In genomic region chr16:94369596-94370172, GRCm38 (mm10) we compare ENCODE assay signal across 8 mouse cellular contexts. TPM values are rescaled to one million over a fixed set of nuclear protein-coding genes. Genes with fewer than 3 reads are reported as not detected.
A peak's percentile ranks its signal among the peaks of the same experiment; 100 is the strongest.
DNase-seq lines count a peak whose midpoint lies in the region; ATAC-seq and TF ChIP-seq lines count a peak whose summit lies in the region.

No protein-coding gene starts in this region.

- peak; percentile 3; the same call in 1 of the 2 replicates for ATAC-seq in frontal cortex, adult (ENCODE audit: low TSS enrichment)
- ATAC-seq in embryonic facial prominence, embryonic 14.5 days (ENCODE audit: low read depth), result no peak
- no peak for ATAC-seq in neural tube, embryonic 15.5 days (ENCODE audit: low FRiP score)
- no peak for ATAC-seq in megakaryocyte progenitor cell, adult 5-6 weeks (replicated peaks; ENCODE audit: poor library complexity)

- no peak for DNase-seq in frontal cortex, adult 2 months (ENCODE audit: extremely low spot score in 1 of 2, low spot score in 1 of 2)
- DNase-seq in embryonic facial prominence, embryonic 14.5 days (ENCODE audit: low spot score), result no peak
- peak; percentile 18 for DNase-seq in large intestine, adult 2 months (ENCODE audit: low read depth, low spot score)
- no peak for DNase-seq in left cerebral cortex, adult 11 months (ENCODE audit: low spot score)

- no peaks in the 10 kb centered on the region for H3K9me3 ChIP-seq in embryonic facial prominence, embryonic 14.5 days (ENCODE audit: control insufficient read depth, low read length)
- no peaks in the 10 kb centered on the region for H3K9me3 ChIP-seq in neural tube, embryonic 15.5 days (replicated peaks)

- TF ChIP-seq CTCF in C2C12 (IDR thresholded peaks at IDR 0.05; ENCODE audit: control insufficient read depth, insufficient read depth, insufficient read length), result no peak

- H3K4me2 ChIP-seq in embryonic facial prominence, embryonic 14.5 days (ENCODE audit: low read depth, low read length), result peak overlapping the region; percentile 67
- peak overlapping the region; percentile 64 for H3K4me2 ChIP-seq in neural tube, embryonic 15.5 days

- H3K79me3 ChIP-seq in C2C12 (ENCODE audit: low read depth), result peaks cover 32% of the 10 kb centered on the region

- H3K27ac ChIP-seq in embryonic facial prominence, embryonic 14.5 days (replicated peaks; ENCODE audit: low read depth, low read length), result peak overlapping the region; percentile 98
- H3K27ac ChIP-seq in neural tube, embryonic 15.5 days (replicated peaks), result peak overlapping the region; percentile 100

- peak overlapping the region; percentile 95 for H3K9ac ChIP-seq in embryonic facial prominence, embryonic 14.5 days (ENCODE audit: low read depth, low read length)
- peak overlapping the region; percentile 88 for H3K9ac ChIP-seq in neural tube, embryonic 15.5 days (replicated peaks)

- peaks cover 23% of the 10 kb centered on the region for H3K4me1 ChIP-seq in embryonic facial prominence, embryonic 14.5 days (ENCODE audit: control insufficient read depth, insufficient read depth, low read length)
- H3K4me1 ChIP-seq in neural tube, embryonic 15.5 days, result peaks cover 34% of the 10 kb centered on the region

- WGBS in embryonic facial prominence, embryonic 14.5 days, result 10% methylated on average over 6 of the region's 6 CpGs
- 3% methylated on average over 6 of the region's 6 CpGs for WGBS in large intestine, adult 2 months
- WGBS in neural tube, embryonic 15.5 days, result 3% methylated on average over 6 of the region's 6 CpGs

- H3K36me3 ChIP-seq in C2C12 (ENCODE audit: control insufficient read depth, insufficient read depth), result no peaks in the 10 kb centered on the region
- H3K36me3 ChIP-seq in embryonic facial prominence, embryonic 14.5 days (ENCODE audit: control insufficient read depth, insufficient read depth, low read length), result peaks cover 9% of the 10 kb centered on the region; the same call in 1 of the 2 replicates
- 0 out of 2 replicates have a peak, but pooled peaks cover 3% of the 10 kb centered on the region for H3K36me3 ChIP-seq in neural tube, embryonic 15.5 days

- H3K79me2 ChIP-seq in C2C12 (ENCODE audit: control insufficient read depth, insufficient read depth), result peaks cover 40% of the 10 kb centered on the region

- peak overlapping the region; percentile 60 for H3ac ChIP-seq in C2C12 (ENCODE audit: control insufficient read depth, insufficient read length, low read depth)

- no peaks in the 10 kb centered on the region for H3K27me3 ChIP-seq in C2C12 (ENCODE audit: control insufficient read depth, insufficient read depth, insufficient read length)
- H3K27me3 ChIP-seq in embryonic facial prominence, embryonic 14.5 days (replicated peaks; ENCODE audit: control insufficient read depth, insufficient read depth, low read length), result no peaks in the 10 kb centered on the region
- H3K27me3 ChIP-seq in neural tube, embryonic 15.5 days (replicated peaks), result no peaks in the 10 kb centered on the region

- peak overlapping the region; percentile 71 for H3K4me3 ChIP-seq in C2C12 (ENCODE audit: insufficient read depth, poor library complexity, severe bottlenecking)
- H3K4me3 ChIP-seq in embryonic facial prominence, embryonic 14.5 days (ENCODE audit: low read depth, low read length), result peak overlapping the region; percentile 96
- H3K4me3 ChIP-seq in neural tube, embryonic 15.5 days (replicated peaks), result peak overlapping the region; percentile 90

TF ChIP-seq in C2C12, 6 proteins besides CTCF, POLR2A, EP300 and RAD21:
- no peak for TF ChIP-seq CEBPB (IDR thresholded peaks at IDR 0.05; ENCODE audit: low read depth)
- TF ChIP-seq MYOD1 (IDR thresholded peaks at IDR 0.05; ENCODE audit: control insufficient read depth, insufficient read length, low read depth), result no peak
- no peak for TF ChIP-seq MAX (IDR thresholded peaks at IDR 0.05)
- TF ChIP-seq USF1 (IDR thresholded peaks at IDR 0.05; ENCODE audit: low read depth), result no peak
- TF ChIP-seq FOSL1 (IDR thresholded peaks at IDR 0.05; ENCODE audit: insufficient read depth, low read length, poor library complexity, severe bottlenecking), result no peak
- no peak for TF ChIP-seq MYOG (IDR thresholded peaks at IDR 0.05; ENCODE audit: control insufficient read depth, extremely low read depth, insufficient read length)

RNA-seq across cellular contexts. Expression of gene Ttc3, which starts 0.7 kb away (rescaled TPM):
- 317 and 363 TPM in 2 replicates for polyA plus RNA-seq in frontal cortex, adult 2 months (2012; rRNA removed)
- 16.2 TPM for polyA plus RNA-seq in C2C12 (2012; fragmentation: generic; extraction: Trizol)
- polyA plus RNA-seq in embryonic facial prominence, embryonic 14.5 days (2014; fragmentation: Nextera tagmentation; extraction: Ambion mirVana), result 270 and 324 TPM in 2 replicates
- polyA plus RNA-seq in large intestine, adult 2 months (2012; rRNA removed), result 8.1 and 16.0 TPM in 2 replicates
- 804 and 915 TPM in 2 replicates for polyA plus RNA-seq in neural tube, embryonic 15.5 days (2015; fragmentation: Nextera tagmentation; extraction: Ambion mirVana)
- total RNA-seq in megakaryocyte progenitor cell, adult 5-6 weeks (2015), result 42.6 and 55.9 TPM in 2 replicates
- 113 and 168 TPM in 2 replicates for total RNA-seq in megakaryocyte progenitor cell, adult 5-6 weeks (2017)

RNA-seq across cellular contexts. Expression of gene Pigp, which starts 2.0 kb away (rescaled TPM):
- 63.8 and 66.8 TPM in 2 replicates for polyA plus RNA-seq in frontal cortex, adult 2 months (2012; rRNA removed)
- 32.9 TPM for polyA plus RNA-seq in C2C12 (2012; fragmentation: generic; extraction: Trizol)
- polyA plus RNA-seq in embryonic facial prominence, embryonic 14.5 days (2014; fragmentation: Nextera tagmentation; extraction: Ambion mirVana), result 125 and 131 TPM in 2 replicates
- 23.5 and 25.5 TPM in 2 replicates for polyA plus RNA-seq in large intestine, adult 2 months (2012; rRNA removed)
- 119 and 129 TPM in 2 replicates for polyA plus RNA-seq in neural tube, embryonic 15.5 days (2015; fragmentation: Nextera tagmentation; extraction: Ambion mirVana)
- total RNA-seq in megakaryocyte progenitor cell, adult 5-6 weeks (2015), result 32.7 and 51.4 TPM in 2 replicates
- total RNA-seq in megakaryocyte progenitor cell, adult 5-6 weeks (2017), result 9.1 and 18.1 TPM in 2 replicates

RNA-seq across cellular contexts. Expression of gene Ripply3, which starts 41.5 kb away (rescaled TPM):
- polyA plus RNA-seq in frontal cortex, adult 2 months (2012; rRNA removed), result 0.42 and 0.55 TPM in 2 replicates
- polyA plus RNA-seq in C2C12 (2012; fragmentation: generic; extraction: Trizol), result 0.22 TPM
- 4.9 and 6.9 TPM in 2 replicates for polyA plus RNA-seq in embryonic facial prominence, embryonic 14.5 days (2014; fragmentation: Nextera tagmentation; extraction: Ambion mirVana)
- 1.2 and 1.4 TPM in 2 replicates for polyA plus RNA-seq in large intestine, adult 2 months (2012; rRNA removed)
- polyA plus RNA-seq in neural tube, embryonic 15.5 days (2015; fragmentation: Nextera tagmentation; extraction: Ambion mirVana), result 0.81 and 0.88 TPM in 2 replicates
- 0.67 TPM in 1 of 2 replicates, not detected in the other for total RNA-seq in megakaryocyte progenitor cell, adult 5-6 weeks (2015)
- total RNA-seq in megakaryocyte progenitor cell, adult 5-6 weeks (2017), result not detected in 2 replicates

RNA-seq across cellular contexts. Expression of gene Hlcs, which starts 56.3 kb away (rescaled TPM):
- polyA plus RNA-seq in frontal cortex, adult 2 months (2012; rRNA removed), result 11.6 and 12.5 TPM in 2 replicates
- polyA plus RNA-seq in C2C12 (2012; fragmentation: generic; extraction: Trizol), result 1.7 TPM
- polyA plus RNA-seq in embryonic facial prominence, embryonic 14.5 days (2014; fragmentation: Nextera tagmentation; extraction: Ambion mirVana), result 6.8 and 8.2 TPM in 2 replicates
- 4.0 and 5.4 TPM in 2 replicates for polyA plus RNA-seq in large intestine, adult 2 months (2012; rRNA removed)
- polyA plus RNA-seq in neural tube, embryonic 15.5 days (2015; fragmentation: Nextera tagmentation; extraction: Ambion mirVana), result 8.3 and 8.7 TPM in 2 replicates
- total RNA-seq in megakaryocyte progenitor cell, adult 5-6 weeks (2015), result 8.2 and 9.8 TPM in 2 replicates
- total RNA-seq in megakaryocyte progenitor cell, adult 5-6 weeks (2017), result 4.3 and 6.0 TPM in 2 replicates

Comparison
In these comparisons a context has a peak if more than half of its experiments do, and no peak if none do; other contexts are left out.
1. RNA of gene Ttc3, which starts 0.7 kb away (polyA plus RNA-seq): 804 to 915 TPM in neural tube, embryonic 15.5 days, 317 to 363 TPM in frontal cortex, adult 2 months and 270 to 324 TPM in embryonic facial prominence, embryonic 14.5 days; 16.2 TPM in C2C12 (single experiment) and 8.1 to 16.0 TPM in large intestine, adult 2 months; every median in the first group is over 10 times any median in the second.
2. Peak in every context shown above with its lines, with median percentiles within 50 percentile points of each other: H3K4me3 ChIP-seq.